Mouse (Mus musculus) fat pad, adult 2 months (tissue): ENCODE measurements around the gene Cldn24.
"Not testable (repeated sequence)": the region's sequence is repeated elsewhere in the genome, so short reads cannot be mapped to it uniquely, and the experiment has no call there.

ENCODE experiments used
- DNase-seq: peaks from one replicate; pipeline ENCODE4 v3.0.0-alpha.2; 2011; ENCODE audit warnings: low read depth, low spot score; ENCODE audit errors: extremely low read depth

The Cldn24 gene

GRCm38 (mm10) chr8:47821843-47822242 is at the start of gene Cldn24:
Cldn24 (plus strand) TSS chr8:47822143.
- no peak for DNase-seq

GRCm38 (mm10) chr8:47772986-47773385 is 49.0 kb upstream of the Cldn24 start:
- no peak for DNase-seq

GRCm38 (mm10) chr8:47777415-47777814 is 44.5 kb upstream of the Cldn24 start:
- DNase-seq: no peak

- DNase-seq: no peak
These were observed 42.4 kb upstream of the Cldn24 start for GRCm38 (mm10) chr8:47779589-47779988.

- no peak for DNase-seq
These were observed 40.1 kb upstream of the Cldn24 start for GRCm38 (mm10) chr8:47781881-47782280.

GRCm38 (mm10) chr8:47783544-47783943 is 38.4 kb upstream of the Cldn24 start:
- no peak for DNase-seq

GRCm38 (mm10) chr8:47783944-47784343 is 38.0 kb upstream of the Cldn24 start:
- DNase-seq: no peak

- no peak for DNase-seq
These were observed 37.5 kb upstream of the Cldn24 start for GRCm38 (mm10) chr8:47784436-47784835.

- DNase-seq: no peak
These were observed 35.6 kb upstream of the Cldn24 start for GRCm38 (mm10) chr8:47786323-47786722.

- no peak for DNase-seq
These were observed 34.2 kb upstream of the Cldn24 start for GRCm38 (mm10) chr8:47787705-47788104.

GRCm38 (mm10) chr8:47791986-47792385 is 30.0 kb upstream of the Cldn24 start:
- DNase-seq: no peak

GRCm38 (mm10) chr8:47799438-47799837 is 22.5 kb upstream of the Cldn24 start:
- no peak for DNase-seq

GRCm38 (mm10) chr8:47802349-47802748 is 19.6 kb upstream of the Cldn24 start:
- no peak for DNase-seq

- DNase-seq: no peak
These were observed 17.7 kb upstream of the Cldn24 start for GRCm38 (mm10) chr8:47804262-47804661.

GRCm38 (mm10) chr8:47809970-47810665 is 11.8 kb upstream of the Cldn24 start:
- DNase-seq: no peak

GRCm38 (mm10) chr8:47810666-47811015 is 11.3 kb upstream of the Cldn24 start:
- DNase-seq: no peak

- DNase-seq: no peak
These were observed 10.7 kb upstream of the Cldn24 start for GRCm38 (mm10) chr8:47811221-47811620.

- no peak for DNase-seq
These were observed 2.9 kb upstream of the Cldn24 start for GRCm38 (mm10) chr8:47819034-47819433.

GRCm38 (mm10) chr8:47820914-47821772 is 800 bp upstream of the Cldn24 start:
- DNase-seq: no peak

- not testable (repeated sequence) for DNase-seq
These were observed 598 bp downstream of the Cldn24 start for GRCm38 (mm10) chr8:47822541-47822940.

- DNase-seq: no peak
These were observed 1.8 kb downstream of the Cldn24 start for GRCm38 (mm10) chr8:47823777-47824176.

- no peak for DNase-seq
These were observed 2.2 kb downstream of the Cldn24 start, which contains the start of gene Cldn22 for GRCm38 (mm10) chr8:47824182-47824581. Cldn22 (plus strand) TSS chr8:47824482.
